Mouse (Mus musculus) ES-Bruce4 (cell line): ENCODE measurements around the gene Sema5b. TPM values are rescaled to one million over a fixed set of nuclear protein-coding genes. Genes with fewer than 3 reads are reported as not detected.

Experiments used
- H3K27ac ChIP-seq: 2 replicates; pipeline ENCODE4 v1.5.1; 2012; ENCODE audit warnings: low read length, inconsistent platforms; ENCODE audit not compliant: insufficient read depth
- H3K27me3 ChIP-seq: 2 replicates; pipeline ENCODE4 v1.6.1; 2012; ENCODE audit warnings: mild to moderate bottlenecking, low read length, inconsistent platforms; ENCODE audit not compliant: control insufficient read depth, poor library complexity, insufficient read depth, severe bottlenecking
- H3K36me3 ChIP-seq: 2 replicates; pipeline ENCODE4 v1.6.1; 2012; ENCODE audit warnings: inconsistent platforms, mild to moderate bottlenecking, low read length, moderate library complexity; ENCODE audit not compliant: control insufficient read depth, poor library complexity, insufficient read depth, severe bottlenecking
- H3K4me1 ChIP-seq: one replicate; pipeline ENCODE4 v1.8.1; 2011; ENCODE audit warnings: low read length; ENCODE audit not compliant: control insufficient read depth, insufficient read depth
- H3K4me3 ChIP-seq: 2 replicates; pipeline ENCODE4 v1.5.1; 2011; ENCODE audit warnings: low read depth, mild to moderate bottlenecking, low read length
- H3K9ac ChIP-seq: 2 replicates; pipeline ENCODE4 v1.6.1; 2012; ENCODE audit warnings: low read depth, mild to moderate bottlenecking, inconsistent platforms; ENCODE audit not compliant: poor library complexity, severe bottlenecking
- H3K9me3 ChIP-seq: replicated peaks from 2 replicates; pipeline ENCODE4 v1.6.1; 2012; ENCODE audit warnings: mild to moderate bottlenecking, low read length, inconsistent platforms; ENCODE audit not compliant: control insufficient read depth, poor library complexity, insufficient read depth, severe bottlenecking
- CTCF ChIP-seq: IDR thresholded peaks from one replicate; pipeline ENCODE4 v1.8.1; 2011; ENCODE audit warnings: low read depth, low read length
- EP300 ChIP-seq: IDR thresholded peaks from 2 replicates; pipeline ENCODE4 v1.6.1; 2011; ENCODE audit warnings: low read depth, low read length; ENCODE audit not compliant: insufficient read depth
- POLR2A ChIP-seq: IDR thresholded peaks from one replicate; pipeline ENCODE4 v1.8.1; 2011; ENCODE audit warnings: low read length; ENCODE audit not compliant: insufficient read depth
- polyA plus RNA-seq: library from polyadenylated mRNA; stranded (reverse); fragments of >200 nt; gene quantifications from 2 replicates; pipeline ENCODE4 v1.2.4, GENCODE M21; 2011; ENCODE audit warnings: low read depth; ENCODE audit not compliant: missing spikeins, insufficient read depth, insufficient read length

Gene Sema5b
- polyA plus RNA-seq, 1 experiment: 1.6 TPM

DNA sequence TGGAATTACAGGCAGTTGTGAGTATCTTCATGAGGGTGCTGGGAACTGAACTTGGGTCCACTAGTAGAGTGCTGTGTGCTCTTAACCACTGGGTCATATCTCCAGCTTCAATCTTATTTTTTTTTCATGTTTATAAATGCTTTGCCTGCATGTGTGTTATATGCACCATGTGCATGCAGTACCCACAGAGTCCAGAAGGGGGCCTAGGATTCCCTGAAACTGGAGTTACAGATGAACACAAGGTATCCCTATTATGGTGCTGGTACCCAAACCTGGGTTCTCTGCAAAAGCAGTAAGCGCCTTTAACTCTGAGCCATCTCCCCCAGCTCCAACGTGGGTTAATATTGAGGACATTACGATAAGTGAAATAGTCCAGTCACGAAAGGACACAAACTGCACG lies 52.5 kb downstream of the Sema5b start:
- no peak overlapping the region for H3K4me3 ChIP-seq
- H3K4me1 ChIP-seq: no peaks in the 10 kb centered on the region
- H3K9ac ChIP-seq: no peak overlapping the region
- no peak overlapping the region for H3K27ac ChIP-seq
- H3K27me3 ChIP-seq: no peaks in the 10 kb centered on the region
- 0 out of 2 replicates have a peak, but pooled peaks cover 7% of the 10 kb centered on the region for H3K9me3 ChIP-seq
- TF ChIP-seq EP300 (no peak), POLR2A (no peak), CTCF (no peak)
- H3K36me3 ChIP-seq: no peaks in the 10 kb centered on the region

DNA sequence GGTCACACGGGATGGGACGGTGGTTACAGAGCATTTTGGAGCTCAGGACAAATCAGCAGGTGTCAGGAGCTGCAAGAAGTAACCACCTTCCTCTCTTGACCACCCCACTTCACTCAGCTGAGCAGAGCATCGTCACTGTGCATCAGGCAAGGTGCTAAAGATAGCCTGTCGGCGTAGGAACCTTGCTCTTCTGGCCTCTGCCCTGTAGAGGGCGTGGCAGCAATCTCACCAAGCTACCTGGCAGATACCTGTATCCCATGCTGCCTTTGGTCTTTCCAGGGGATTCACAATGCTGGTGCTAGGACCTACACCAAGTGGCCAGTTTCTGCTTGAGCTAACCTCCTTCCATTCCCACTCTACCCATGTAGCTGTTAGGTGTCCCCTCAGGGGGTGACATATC lies 55.3 kb downstream of the Sema5b start:
- Histone ChIP-seq H3K27ac (no peak overlapping the region), H3K27me3 (no peaks in the 10 kb centered on the region), H3K36me3 (no peaks in the 10 kb centered on the region), H3K4me3 (no peak overlapping the region), H3K9me3 (0 out of 2 replicates have a peak, but pooled peaks cover 4% of the 10 kb centered on the region), H3K4me1 (peaks cover 4% of the 10 kb centered on the region), H3K9ac (no peak overlapping the region)
- TF ChIP-seq CTCF: peak; percentile 60
- no peak for TF ChIP-seq EP300

DNA sequence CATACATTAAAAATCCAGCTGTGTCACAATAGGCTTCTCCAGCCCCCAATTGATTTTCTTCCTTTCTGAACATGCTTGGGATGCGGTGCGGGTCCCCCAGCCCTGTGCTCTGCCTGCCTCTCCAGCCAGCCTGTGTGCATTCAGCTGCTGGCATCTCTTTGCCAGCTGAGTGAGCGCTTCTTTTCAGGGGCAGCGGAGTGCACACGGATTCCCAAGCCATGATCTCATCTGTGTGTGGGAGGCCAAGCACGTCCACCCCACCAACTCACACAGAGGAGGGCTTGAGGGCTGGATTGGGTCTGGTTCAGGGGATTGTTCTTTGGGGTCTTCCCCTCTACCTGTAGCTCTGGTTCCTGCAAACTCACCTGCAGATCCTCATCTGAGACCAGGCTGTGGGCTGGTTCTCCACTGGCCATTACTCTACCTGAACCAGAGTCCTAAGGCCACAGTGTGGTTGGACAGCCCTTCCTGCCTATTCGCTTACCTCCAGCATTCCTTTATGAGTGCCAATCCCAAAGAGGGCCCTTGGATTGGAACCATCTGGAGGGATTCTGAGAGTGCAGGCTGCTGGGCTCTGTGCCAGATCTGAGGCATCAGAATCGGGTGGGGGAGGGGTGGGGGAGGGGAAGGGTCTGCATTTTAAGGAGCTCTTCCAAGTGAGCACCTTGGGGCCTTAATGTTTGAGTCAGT lies 55.9 kb downstream of the Sema5b start:
- Histone ChIP-seq H3K27ac (no peak overlapping the region), H3K36me3 (no peaks in the 10 kb centered on the region), H3K4me1 (peaks cover 4% of the 10 kb centered on the region), H3K4me3 (no peak overlapping the region), H3K27me3 (no peaks in the 10 kb centered on the region), H3K9ac (no peak overlapping the region), H3K9me3 (0 out of 2 replicates have a peak, but pooled peaks cover 4% of the 10 kb centered on the region)
- no peak for TF ChIP-seq POLR2A

DNA sequence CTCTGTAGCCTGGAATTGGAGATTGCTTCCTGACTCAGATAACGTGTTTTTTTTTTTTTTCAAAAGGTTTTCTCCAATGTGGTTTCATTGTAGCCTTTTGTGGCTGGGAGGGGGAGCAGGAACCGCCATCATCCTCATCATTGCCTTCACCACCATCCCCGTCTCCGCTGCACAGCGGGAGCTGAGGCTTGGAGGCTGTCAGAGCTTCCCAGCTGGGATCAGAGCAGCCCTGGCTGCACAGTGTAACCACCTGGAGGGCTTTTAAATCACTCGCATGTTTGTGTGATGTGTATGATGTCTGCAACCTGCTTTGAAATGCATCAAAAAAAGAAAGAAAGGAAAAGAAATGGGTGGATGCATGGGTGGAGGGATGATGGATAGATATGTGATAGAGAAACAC lies 57.0 kb downstream of the Sema5b start:
- Histone ChIP-seq H3K4me1 (peaks cover 4% of the 10 kb centered on the region), H3K27me3 (no peaks in the 10 kb centered on the region), H3K27ac (no peak overlapping the region), H3K4me3 (no peak overlapping the region), H3K9ac (no peak overlapping the region), H3K36me3 (no peaks in the 10 kb centered on the region), H3K9me3 (0 out of 2 replicates have a peak, but pooled peaks cover 4% of the 10 kb centered on the region)
- TF ChIP-seq POLR2A (no peak), CTCF (no peak), EP300 (no peak)

DNA sequence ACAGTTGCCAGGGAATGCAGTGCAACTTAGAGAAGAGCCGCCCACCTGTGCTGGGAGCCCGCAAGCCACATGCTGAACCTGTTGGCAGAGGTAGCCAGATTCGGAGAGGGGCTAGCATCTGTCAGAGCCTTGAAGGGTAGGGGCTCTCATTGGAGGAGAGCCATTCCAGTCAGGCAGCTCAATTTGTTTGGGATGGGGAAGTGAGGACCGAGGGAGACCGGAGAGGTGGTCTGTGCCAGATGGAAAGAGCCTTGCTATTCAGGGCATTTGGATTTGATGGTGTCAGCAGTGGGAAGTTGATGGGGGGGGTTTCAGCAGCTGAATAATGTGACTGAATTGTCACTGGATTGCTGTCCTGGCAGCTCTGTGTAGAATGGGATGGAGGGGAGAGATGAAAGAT lies 57.9 kb downstream of the Sema5b start:
- H3K4me1 ChIP-seq: peaks cover 4% of the 10 kb centered on the region
- H3K9me3 ChIP-seq: no peaks in the 10 kb centered on the region

DNA sequence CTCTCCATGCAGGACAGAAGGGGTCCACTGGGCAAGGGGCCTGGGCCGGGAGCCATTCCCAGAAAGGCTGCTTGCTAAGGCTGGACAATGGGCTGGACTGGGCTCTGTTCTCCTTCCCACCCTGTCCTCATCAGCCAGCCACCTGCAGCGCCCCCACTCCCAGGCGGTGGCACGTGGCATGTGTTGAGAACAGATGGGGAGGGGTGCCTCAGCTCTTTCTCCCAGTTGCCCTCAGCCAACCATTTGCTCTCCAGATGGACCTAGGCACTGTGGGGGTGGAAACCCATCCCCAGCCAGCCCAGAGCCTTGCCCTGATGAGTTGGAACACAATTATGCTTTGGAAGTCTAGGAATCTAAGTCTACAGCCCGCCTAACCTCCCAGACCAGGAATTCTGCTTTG lies 59.3 kb downstream of the Sema5b start:
- TF ChIP-seq EP300 (no peak), POLR2A (no peak), CTCF (no peak)
- peaks cover 4% of the 10 kb centered on the region for H3K4me1 ChIP-seq
- H3K36me3 ChIP-seq: no peaks in the 10 kb centered on the region
- no peak overlapping the region for H3K27ac ChIP-seq
- H3K4me3 ChIP-seq: no peak overlapping the region
- H3K27me3 ChIP-seq: no peaks in the 10 kb centered on the region
- H3K9me3 ChIP-seq: no peaks in the 10 kb centered on the region
- H3K9ac ChIP-seq: no peak overlapping the region

More for the DNA sequence above, 57.9 kb downstream of the Sema5b start:
- Histone ChIP-seq H3K36me3 (no peaks in the 10 kb centered on the region), H3K4me3 (no peak overlapping the region), H3K27me3 (no peaks in the 10 kb centered on the region), H3K9ac (no peak overlapping the region), H3K27ac (no peak overlapping the region)
- TF ChIP-seq CTCF: no peak
- no peak for TF ChIP-seq POLR2A
